Mouse (Mus musculus) right cerebral cortex, adult 18-20 months (tissue): ENCODE measurements around the gene Opcml.
A peak's percentile ranks its signal among the peaks of the same experiment; 100 is the strongest.

Experiments
- DNase-seq: peaks from one replicate; pipeline ENCODE4 v3.0.0; 2022; ENCODE audit warnings: mixed read lengths

The Opcml gene

GRCm38 (mm10) chr9:28336511-28337208 lies 546.1 kb downstream of the Opcml start:
- DNase-seq, result peak; percentile 74

DNA sequence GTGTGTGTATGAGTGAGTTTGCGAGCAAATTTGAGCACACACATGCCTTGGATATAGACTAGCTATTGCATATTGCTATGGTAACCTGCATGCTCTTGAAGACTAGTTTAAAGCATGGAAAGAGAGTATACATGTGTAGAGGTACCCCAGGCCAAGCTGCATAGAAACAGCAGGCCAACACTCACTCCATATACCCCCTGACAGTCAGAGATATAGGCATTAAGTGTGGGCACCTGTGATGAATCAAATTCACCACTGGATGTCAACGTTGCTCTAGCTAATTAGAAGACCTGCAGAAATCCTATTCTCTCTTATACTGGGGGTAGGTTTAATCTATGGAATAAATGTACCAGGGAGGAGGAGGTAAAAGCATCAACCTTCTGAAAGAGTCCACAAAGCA lies 547.3 kb downstream of the Opcml start:
- no peak for DNase-seq

GRCm38 (mm10) chr9:28354978-28355377 lies 564.4 kb downstream of the Opcml start:
- DNase-seq, result no peak

DNA sequence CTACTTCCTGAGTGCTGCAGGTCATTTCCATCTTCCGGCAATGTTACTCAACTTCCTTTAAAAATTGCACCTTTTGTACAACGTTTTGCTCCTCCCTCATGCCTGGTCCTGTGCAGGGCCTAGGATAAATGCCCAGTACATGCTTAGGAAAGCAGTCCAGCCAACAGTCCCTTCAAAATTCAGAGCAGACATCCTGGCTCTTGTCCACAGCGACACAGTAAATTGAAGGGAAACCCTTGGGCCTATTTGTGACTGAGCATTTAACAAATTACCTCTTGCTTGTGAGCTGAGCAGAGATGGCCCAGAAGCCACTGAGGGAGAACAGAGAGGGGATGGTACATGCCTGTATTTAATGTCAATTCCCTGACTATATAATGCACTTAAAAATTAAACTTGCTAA lies 567.4 kb downstream of the Opcml start:
- no peak for DNase-seq

DNA sequence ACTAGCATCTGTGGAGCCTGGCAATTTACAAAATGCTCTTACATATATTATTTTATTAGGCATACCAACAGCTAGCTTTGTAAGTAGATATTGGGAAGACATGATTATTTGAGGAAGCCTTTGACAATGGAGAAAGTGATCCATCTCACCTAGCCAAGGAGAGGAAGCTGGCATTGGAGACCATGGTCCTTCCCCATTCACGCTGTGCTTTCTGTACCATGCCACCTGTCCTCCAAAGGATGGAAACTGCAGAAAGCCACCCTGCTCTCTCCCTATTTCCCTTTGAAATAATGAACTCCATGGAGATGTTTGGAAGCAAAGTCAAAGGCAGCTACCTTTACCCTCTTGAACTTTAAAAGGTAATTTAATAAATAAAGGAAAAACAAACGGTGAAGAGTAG lies 570.1 kb downstream of the Opcml start:
- no peak for DNase-seq

- peak; percentile 33 for DNase-seq
Observed at GRCm38 (mm10) chr9:28364473-28365159, 574.0 kb downstream of the Opcml start.

DNA sequence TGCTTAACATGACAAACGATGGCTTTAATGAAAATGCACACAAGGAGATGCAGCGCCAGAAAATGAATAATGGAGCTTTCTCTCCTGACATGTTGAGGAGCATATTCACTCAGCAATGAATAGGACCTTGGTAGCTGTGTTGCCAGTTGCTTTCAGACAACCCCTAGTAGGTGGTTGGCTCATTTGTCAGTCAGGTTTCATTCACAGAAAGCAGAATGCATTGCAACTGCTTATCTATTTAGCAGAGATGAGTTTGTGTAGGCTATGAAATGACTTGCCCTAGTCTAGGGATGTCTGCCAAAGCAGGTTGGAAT lies 574.5 kb downstream of the Opcml start:
- DNase-seq, result no peak

GRCm38 (mm10) chr9:28386527-28387175 lies 596.1 kb downstream of the Opcml start:
- DNase-seq, result peak; percentile 85

DNA sequence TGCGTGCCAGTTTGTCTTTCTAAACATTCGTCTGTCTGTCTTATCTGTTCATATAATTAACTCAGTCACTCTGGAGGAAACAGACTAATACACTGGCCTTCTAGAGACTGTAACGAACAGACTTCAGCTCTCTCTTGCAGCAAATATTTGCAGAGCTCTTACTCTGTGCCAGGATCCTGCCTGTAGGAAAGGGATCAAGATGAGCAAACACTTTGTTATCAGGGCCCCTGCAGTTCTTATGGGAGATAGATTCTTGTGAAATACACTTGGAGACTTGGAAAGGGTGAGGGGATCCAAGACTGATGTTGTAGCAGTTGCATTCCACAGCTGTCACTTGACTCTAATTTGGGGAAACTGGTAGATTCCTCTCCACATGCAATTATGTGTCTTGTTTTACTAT lies 604.6 kb downstream of the Opcml start:
- no peak for DNase-seq

DNA sequence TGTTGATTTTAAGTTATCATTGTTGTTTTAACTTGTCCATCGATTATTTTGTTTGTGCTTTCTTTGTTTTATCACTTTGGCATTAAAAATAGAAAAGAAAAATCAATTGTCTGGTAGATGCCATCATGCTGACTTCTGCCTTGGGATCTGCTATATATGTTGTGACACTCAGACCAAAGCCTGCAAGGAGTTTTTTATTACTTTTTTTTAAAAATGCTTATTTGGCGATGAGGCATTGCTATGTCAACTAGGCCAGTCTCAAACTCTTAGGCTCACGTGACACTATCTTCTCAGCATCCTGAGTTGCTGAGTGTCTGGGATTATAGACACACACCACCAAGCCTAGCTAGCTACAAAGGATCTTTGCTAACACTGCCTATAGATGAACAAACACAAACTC lies 605.1 kb downstream of the Opcml start:
- no peak for DNase-seq

- DNase-seq, result peak; percentile 77
Observed at GRCm38 (mm10) chr9:28402770-28403650, 612.4 kb downstream of the Opcml start.

DNA sequence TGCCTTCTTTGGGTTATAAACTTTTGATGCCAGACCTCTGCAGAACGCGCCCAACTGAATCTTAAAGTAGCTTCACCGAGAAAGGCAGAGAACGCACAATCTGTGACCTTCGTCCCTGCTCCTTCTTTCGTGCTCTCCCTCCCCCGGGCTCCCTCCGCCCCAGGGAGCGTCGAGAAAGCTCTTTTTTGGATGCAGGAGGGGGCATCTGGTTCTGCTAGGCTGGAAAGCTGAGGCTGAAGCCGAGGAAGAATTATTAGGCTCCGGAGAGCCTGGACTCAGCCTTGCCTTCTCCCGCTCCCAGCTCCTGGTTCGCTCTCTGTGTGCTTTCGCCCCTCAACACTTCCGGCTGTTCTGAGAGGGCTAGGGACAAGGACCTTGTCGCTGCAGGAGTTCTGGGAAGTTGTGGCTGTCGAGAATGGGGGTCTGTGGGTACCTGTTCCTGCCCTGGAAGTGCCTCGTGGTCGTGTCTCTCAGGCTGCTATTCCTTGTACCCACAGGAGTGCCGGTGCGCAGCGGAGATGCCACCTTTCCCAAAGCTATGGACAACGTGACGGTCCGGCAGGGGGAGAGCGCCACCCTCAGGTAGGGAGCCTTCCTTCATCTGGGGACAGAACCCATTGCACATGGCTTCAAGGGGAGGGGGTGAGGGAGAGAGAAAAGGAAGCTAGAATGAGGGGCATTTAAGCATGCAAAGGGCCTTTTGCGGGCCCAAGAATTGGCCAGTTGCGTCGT lies 613.4 kb downstream of the Opcml start:
- peak; percentile 89 for DNase-seq

- no peak for DNase-seq
Observed at GRCm38 (mm10) chr9:28404616-28405015, 614.0 kb downstream of the Opcml start.

- DNase-seq, result peak; percentile 44
Observed at GRCm38 (mm10) chr9:28405816-28406215, 615.2 kb downstream of the Opcml start.

- no peak for DNase-seq
Observed at GRCm38 (mm10) chr9:28420808-28421207, 630.2 kb downstream of the Opcml start.

GRCm38 (mm10) chr9:28423407-28423806 lies 632.8 kb downstream of the Opcml start:
- DNase-seq, result no peak

DNA sequence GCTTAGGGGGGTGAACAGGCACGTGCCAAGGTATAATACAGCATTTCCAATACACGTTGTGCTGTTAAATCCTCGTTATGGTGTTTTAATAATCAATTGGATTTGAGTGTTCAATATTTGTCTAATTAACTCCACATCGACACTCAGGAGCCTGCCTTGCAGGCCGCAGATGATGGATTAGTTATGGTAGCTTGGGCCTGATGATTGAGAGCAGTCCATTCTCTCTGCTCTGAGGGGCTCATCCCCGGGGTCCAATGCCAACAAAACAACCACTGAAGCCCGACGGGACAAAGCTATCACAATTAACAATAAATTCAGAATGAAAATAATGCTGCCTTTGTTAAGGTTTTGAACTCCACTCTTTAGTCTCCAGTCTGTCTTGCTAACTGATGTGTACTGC lies 641.6 kb downstream of the Opcml start:
- DNase-seq, result no peak

GRCm38 (mm10) chr9:28438752-28439151 lies 648.2 kb downstream of the Opcml start:
- no peak for DNase-seq

GRCm38 (mm10) chr9:28439433-28440191 lies 649.0 kb downstream of the Opcml start:
- no peak for DNase-seq

- DNase-seq, result no peak
Observed at GRCm38 (mm10) chr9:28440192-28440795, 649.7 kb downstream of the Opcml start.

DNA sequence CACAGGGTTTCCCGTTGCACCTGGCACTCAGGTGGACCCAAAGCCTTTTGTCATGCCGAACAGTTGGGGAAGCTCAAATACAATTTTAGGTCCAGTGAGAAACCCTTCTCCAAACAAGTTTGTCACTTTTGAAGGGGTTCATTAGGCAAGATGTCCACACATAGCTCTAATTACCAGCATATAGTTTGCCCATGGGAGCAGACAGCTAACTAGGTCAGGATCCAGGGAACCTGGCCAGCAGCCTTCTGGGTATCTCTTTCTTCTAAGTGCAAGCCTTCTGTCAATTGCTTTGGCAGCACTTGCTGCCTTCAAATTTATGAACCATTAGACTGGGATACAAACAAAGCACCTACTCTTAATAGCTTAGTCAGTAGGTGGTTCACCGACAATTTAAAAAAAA lies 653.9 kb downstream of the Opcml start:
- no peak for DNase-seq
